Mouse (Mus musculus) CH12.LX (cell line): ENCODE measurements around the gene Zfp287.

Source experiments
- CTCF ChIP-seq, 2 experiments: IDR thresholded peaks in 1 of 2; conservative IDR thresholded peaks in 1 of 2; 2 replicates each; pipeline ENCODE4 v1.5.1; 2011 to 2012; ENCODE audit warnings: low read depth in 2 of 2, low read length in 2 of 2, improper control_type of control experiment in 1 of 2, inconsistent platforms in 1 of 2, mild to moderate bottlenecking in 1 of 2, moderate library complexity in 1 of 2
- E2F4 ChIP-seq: IDR thresholded peaks from 2 replicates; pipeline ENCODE4 v1.6.1; 2011; ENCODE audit warnings: low read depth, low read length, improper control_type of control experiment; ENCODE audit not compliant: insufficient replicate concordance
- EP300 ChIP-seq: IDR thresholded peaks from 2 replicates; pipeline ENCODE4 v1.6.1; 2011; ENCODE audit warnings: low read length, improper control_type of control experiment
- KAT2A ChIP-seq: IDR thresholded peaks from 2 replicates; pipeline ENCODE4 v1.6.1; 2012; ENCODE audit warnings: low read length, improper control_type of control experiment, inconsistent platforms; ENCODE audit not compliant: insufficient replicate concordance
- POLR2A ChIP-seq: IDR thresholded peaks from 2 replicates; pipeline ENCODE4 v1.6.1; 2011; ENCODE audit warnings: low read depth, mild to moderate bottlenecking, improper control_type of control experiment, low read length
- POLR2AphosphoS2 ChIP-seq: IDR thresholded peaks from 2 replicates; pipeline ENCODE4 v1.6.1; 2011; ENCODE audit warnings: low read depth, low read length, improper control_type of control experiment
- TCF12 ChIP-seq: IDR thresholded peaks from 2 replicates; pipeline ENCODE4 v1.6.1; 2014; ENCODE audit warnings: low read depth, mild to moderate bottlenecking, inconsistent platforms, low read length, improper control_type of control experiment
- UBTF ChIP-seq: IDR thresholded peaks from 2 replicates; pipeline ENCODE4 v1.6.1; 2012; ENCODE audit warnings: low read depth, mild to moderate bottlenecking, inconsistent platforms, low read length, improper control_type of control experiment, moderate library complexity

GRCm38 (mm10) chr11:62732665-62733064, 960 bp upstream of the Zfp287 start:
- no peak for TF ChIP-seq UBTF
- TF ChIP-seq CTCF (conservative IDR thresholded peaks at IDR 0.05 in 1 of 2, IDR thresholded peaks at IDR 0.05 in 1 of 2; ENCODE audit: low read depth in 2 of 2, low read length in 2 of 2) = no peak
- TF ChIP-seq EP300 = no peak
- no peak for TF ChIP-seq POLR2A
- TF ChIP-seq TCF12 = no peak
- no peak for TF ChIP-seq POLR2AphosphoS2
- no peak for TF ChIP-seq KAT2A
- no peak for TF ChIP-seq E2F4
